20 mouse cellular contexts compared by ENCODE assay signal in the genomic region with DNA sequence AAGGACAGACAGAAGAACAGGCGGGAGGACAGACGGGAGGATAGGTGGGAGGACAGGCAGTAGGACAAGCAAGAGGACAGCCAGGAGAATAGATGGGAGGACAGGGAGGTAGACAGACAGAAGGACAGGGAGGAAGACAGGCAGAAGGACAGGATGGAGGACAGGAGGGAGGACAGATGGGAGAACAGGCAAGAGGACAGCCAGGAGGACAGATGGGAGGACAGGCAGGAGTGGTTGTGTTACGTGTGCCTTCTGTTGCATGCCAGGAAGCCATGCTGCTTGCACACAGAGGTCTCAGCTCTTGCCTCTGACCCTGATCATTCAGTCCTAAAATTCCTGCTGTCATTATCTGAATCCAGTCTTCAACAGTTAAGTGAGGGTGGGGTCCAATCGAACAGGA. TPM values are rescaled to one million over a fixed set of nuclear protein-coding genes. Genes with fewer than 3 reads are reported as not detected.
DNase-seq lines count a peak whose midpoint lies in the region; ATAC-seq lines count a peak whose summit lies in the region.
"Had no signal": no experiment of that assay in that cellular context is flagged by ENCODE, and none has a peak within 500 bp of the region (broad histone marks: within the 10 kb centered on the region; RNA-seq: fewer than 3 reads in every experiment).

No protein-coding gene starts in this region.

- H3K9me3 ChIP-seq in heart, embryonic 14.5 days (ENCODE audit: control insufficient read depth, low read length), result no peaks in the 10 kb centered on the region
- H3K9me3 ChIP-seq in heart, embryonic 11.5 days (replicated peaks; ENCODE audit: control insufficient read depth, low read length), result no peaks in the 10 kb centered on the region
- H3K9me3 ChIP-seq in megakaryocyte, embryonic 14.5 days, result 0 out of 2 replicates have a peak, but pooled peaks cover 3% of the 10 kb centered on the region
- no peaks in the 10 kb centered on the region for H3K9me3 ChIP-seq in liver, embryonic 15.5 days (replicated peaks)
- H3K9me3 ChIP-seq: forebrain, embryonic 12.5 days; hindbrain, embryonic 15.5 days; kidney, embryonic 15.5 days; limb, embryonic 12.5 days; midbrain, embryonic 12.5 days; neural tube, embryonic 12.5 days had no signal

- H3K4me1 ChIP-seq in heart, embryonic 14.5 days (ENCODE audit: control insufficient read depth in 2 of 2, insufficient read depth in 2 of 2, low read length in 2 of 2), result peaks cover 9 to 14% of the 10 kb centered on the region in 2 experiments
- H3K4me1 ChIP-seq in heart, embryonic 11.5 days (ENCODE audit: control insufficient read depth, insufficient read depth, low read length), result peaks cover 14% of the 10 kb centered on the region
- H3K4me1 ChIP-seq in megakaryocyte, embryonic 14.5 days, result peaks cover 57% of the 10 kb centered on the region
- peaks cover 25% of the 10 kb centered on the region for H3K4me1 ChIP-seq in liver, embryonic 15.5 days (replicated peaks)

- no peak overlapping the region for H3K4me3 ChIP-seq in heart, embryonic 14.5 days (ENCODE audit: control insufficient read depth in 1 of 2, insufficient read depth in 1 of 2, low read depth in 1 of 2, low read length in 2 of 2)
- no peak overlapping the region for H3K4me3 ChIP-seq in heart, embryonic 11.5 days (ENCODE audit: low read depth, low read length)
- H3K4me3 ChIP-seq in megakaryocyte, embryonic 14.5 days (replicated peaks), result peak overlapping the region; percentile 82
- H3K4me3 ChIP-seq in liver, embryonic 15.5 days (replicated peaks), result no peak overlapping the region
- H3K4me3 ChIP-seq: neural tube, embryonic 12.5 days had no signal

- DNase-seq in cerebellum, adult 8-10 months, result peak; percentile 31
- DNase-seq in urinary bladder, postnatal 14 days (ENCODE audit: low spot score), result no peak
- DNase-seq in yolk sac, embryonic 10.5 days (ENCODE audit: low spot score), result no peak
- DNase-seq: adrenal gland, adult 8-10 months; kidney, postnatal 4 days; lung, postnatal 36 days; thymus, postnatal 25 days had no signal

- 0 out of 2 replicates have a peak overlapping the region, but pooled peaks have one; percentile 90 for H3K9ac ChIP-seq in heart, embryonic 14.5 days (ENCODE audit: low read length)
- H3K9ac ChIP-seq in heart, embryonic 11.5 days (ENCODE audit: low read depth, low read length), result no peak overlapping the region
- H3K9ac ChIP-seq in liver, embryonic 15.5 days, result no peak overlapping the region
- H3K9ac ChIP-seq: forebrain, embryonic 12.5 days; midbrain, embryonic 12.5 days had no signal

- no peak overlapping the region for H3K4me2 ChIP-seq in heart, embryonic 14.5 days (ENCODE audit: low read length)
- no peak overlapping the region; the same call in 1 of the 2 replicates for H3K4me2 ChIP-seq in heart, embryonic 11.5 days
- peak overlapping the region; percentile 93; the same call in 1 of the 2 replicates for H3K4me2 ChIP-seq in liver, embryonic 15.5 days

- peaks cover 16% of the 10 kb centered on the region for H3K36me3 ChIP-seq in heart, embryonic 14.5 days (ENCODE audit: control insufficient read depth, insufficient read depth, low read length)
- H3K36me3 ChIP-seq in heart, embryonic 11.5 days (ENCODE audit: control insufficient read depth, insufficient read depth, low read length), result no peaks in the 10 kb centered on the region
- H3K36me3 ChIP-seq in megakaryocyte, embryonic 14.5 days (replicated peaks; ENCODE audit: low read length), result peaks cover 6% of the 10 kb centered on the region
- no peaks in the 10 kb centered on the region for H3K36me3 ChIP-seq in liver, embryonic 15.5 days (replicated peaks)
- H3K36me3 ChIP-seq: forebrain, embryonic 12.5 days; hindbrain, embryonic 15.5 days; midbrain, embryonic 12.5 days; neural tube, embryonic 12.5 days had no signal

- no peaks in the 10 kb centered on the region for H3K27me3 ChIP-seq in heart, embryonic 14.5 days (ENCODE audit: control insufficient read depth, insufficient read depth, low read length)
- no peaks in the 10 kb centered on the region for H3K27me3 ChIP-seq in heart, embryonic 11.5 days (ENCODE audit: control insufficient read depth, insufficient read depth, low read length)
- H3K27me3 ChIP-seq in megakaryocyte, embryonic 14.5 days (replicated peaks), result peaks cover 92% of the 10 kb centered on the region
- H3K27me3 ChIP-seq in liver, embryonic 15.5 days, result peaks cover 6% of the 10 kb centered on the region; the same call in 1 of the 2 replicates
- H3K27me3 ChIP-seq: hindbrain, embryonic 15.5 days; kidney, embryonic 15.5 days; midbrain, embryonic 12.5 days; neural tube, embryonic 12.5 days had no signal

- 76% methylated on average over 4 of the region's 4 CpGs for WGBS in heart, embryonic 14.5 days
- 77% methylated on average over 4 of the region's 4 CpGs for WGBS in heart, embryonic 11.5 days (ENCODE audit: insufficient replicate concordance)
- 68% methylated on average over 4 of the region's 4 CpGs for WGBS in liver, embryonic 15.5 days (ENCODE audit: insufficient replicate concordance)

- no peak overlapping the region for H3K27ac ChIP-seq in heart, embryonic 14.5 days (replicated peaks in 1 of 2; ENCODE audit: control insufficient read depth in 1 of 2, insufficient read depth in 1 of 2, low read depth in 2 of 2, low read length in 2 of 2)
- H3K27ac ChIP-seq in heart, embryonic 11.5 days (ENCODE audit: low read depth, low read length), result no peak overlapping the region
- H3K27ac ChIP-seq in liver, embryonic 15.5 days (replicated peaks), result no peak overlapping the region
- H3K27ac ChIP-seq: forebrain, embryonic 12.5 days; hindbrain, embryonic 15.5 days; kidney, embryonic 15.5 days; neural tube, embryonic 12.5 days had no signal

- no peak for ATAC-seq in heart, embryonic 14.5 days (ENCODE audit: insufficient number of reproducible peaks, insufficient read depth, low FRiP score, low read depth)
- ATAC-seq in heart, embryonic 11.5 days (replicated peaks; ENCODE audit: insufficient number of reproducible peaks, low FRiP score, low TSS enrichment), result no peak
- no peak for ATAC-seq in megakaryocyte, adult 5-6 weeks (ENCODE audit: poor library complexity, severe bottlenecking)
- no peak for ATAC-seq in liver, embryonic 15.5 days (ENCODE audit: insufficient read depth)
- ATAC-seq: intestine, postnatal 0 days had no signal

RNA-seq across cellular contexts. Expression of gene Sgsh, which starts 1.4 kb away (rescaled TPM):
- 6.9 and 7.4 TPM in 2 replicates for polyA plus RNA-seq in heart, embryonic 14.5 days (2014; fragmentation: Nextera tagmentation; extraction: Ambion mirVana)
- 6.1 and 6.5 TPM in 2 replicates for polyA plus RNA-seq in heart, embryonic 11.5 days (2014; fragmentation: Nextera tagmentation; extraction: Ambion mirVana)
- 3.4 TPM in 1 of 2 replicates, not detected in the other for polyA plus RNA-seq in megakaryocyte, embryonic 14.5 days (2012; ENCODE audit: insufficient read depth, low replicate concordance)
- total RNA-seq in megakaryocyte, adult 5-6 weeks (2015), result 12.9 and 15.0 TPM in 2 replicates
- 12.9 and 15.8 TPM in 2 replicates for total RNA-seq in megakaryocyte, adult 5-6 weeks (2017)
- 1.9 and 2.3 TPM in 2 replicates for polyA plus RNA-seq in liver, embryonic 15.5 days (2015; fragmentation: Nextera tagmentation; extraction: Ambion mirVana)

RNA-seq across cellular contexts. Expression of gene Slc26a11, which starts 1.4 kb away (rescaled TPM):
- 10.5 and 11.0 TPM in 2 replicates for polyA plus RNA-seq in heart, embryonic 14.5 days (2014; fragmentation: Nextera tagmentation; extraction: Ambion mirVana)
- polyA plus RNA-seq in heart, embryonic 11.5 days (2014; fragmentation: Nextera tagmentation; extraction: Ambion mirVana), result 9.4 and 10.2 TPM in 2 replicates
- polyA plus RNA-seq in megakaryocyte, embryonic 14.5 days (2012; ENCODE audit: insufficient read depth, low replicate concordance), result 1.5 and 2.0 TPM in 2 replicates
- 4.8 and 6.0 TPM in 2 replicates for total RNA-seq in megakaryocyte, adult 5-6 weeks (2015)
- total RNA-seq in megakaryocyte, adult 5-6 weeks (2017), result 1.2 and 3.4 TPM in 2 replicates
- 1.6 and 2.6 TPM in 2 replicates for polyA plus RNA-seq in liver, embryonic 15.5 days (2015; fragmentation: Nextera tagmentation; extraction: Ambion mirVana)

RNA-seq across cellular contexts. Expression of gene Rnf213, which starts 39.0 kb away (rescaled TPM):
- 12.0 and 12.4 TPM in 2 replicates for polyA plus RNA-seq in heart, embryonic 14.5 days (2014; fragmentation: Nextera tagmentation; extraction: Ambion mirVana)
- polyA plus RNA-seq in heart, embryonic 11.5 days (2014; fragmentation: Nextera tagmentation; extraction: Ambion mirVana), result 10.4 and 11.0 TPM in 2 replicates
- polyA plus RNA-seq in megakaryocyte, embryonic 14.5 days (2012; ENCODE audit: insufficient read depth, low replicate concordance), result 1.2 TPM in 1 of 2 replicates, not detected in the other
- 108 and 121 TPM in 2 replicates for total RNA-seq in megakaryocyte, adult 5-6 weeks (2015)
- total RNA-seq in megakaryocyte, adult 5-6 weeks (2017), result 70.7 and 84.8 TPM in 2 replicates
- 4.2 TPM in 2 replicates for polyA plus RNA-seq in liver, embryonic 15.5 days (2015; fragmentation: Nextera tagmentation; extraction: Ambion mirVana)

RNA-seq across cellular contexts. Expression of gene Card14, which starts 46.4 kb away (rescaled TPM):
- polyA plus RNA-seq in heart, embryonic 14.5 days (2014; fragmentation: Nextera tagmentation; extraction: Ambion mirVana), result 0.39 and 0.51 TPM in 2 replicates
- polyA plus RNA-seq in heart, embryonic 11.5 days (2014; fragmentation: Nextera tagmentation; extraction: Ambion mirVana), result 0.14 and 0.38 TPM in 2 replicates
- not detected in 2 replicates for polyA plus RNA-seq in megakaryocyte, embryonic 14.5 days (2012; ENCODE audit: insufficient read depth, low replicate concordance)
- not detected in 2 replicates for total RNA-seq in megakaryocyte, adult 5-6 weeks (2015)
- total RNA-seq in megakaryocyte, adult 5-6 weeks (2017), result 0.04 TPM in 1 of 2 replicates, not detected in the other
- 0.21 and 0.35 TPM in 2 replicates for polyA plus RNA-seq in liver, embryonic 15.5 days (2015; fragmentation: Nextera tagmentation; extraction: Ambion mirVana)
- total RNA-seq: granulocyte monocyte progenitor cell, adult 5-6 weeks had no signal

RNA-seq across cellular contexts. Expression of gene Eif4a3, which starts 54.1 kb away (rescaled TPM):
- polyA plus RNA-seq in heart, embryonic 14.5 days (2014; fragmentation: Nextera tagmentation; extraction: Ambion mirVana), result 263 and 280 TPM in 2 replicates
- polyA plus RNA-seq in heart, embryonic 11.5 days (2014; fragmentation: Nextera tagmentation; extraction: Ambion mirVana), result 313 and 316 TPM in 2 replicates
- 41.8 and 111 TPM in 2 replicates for polyA plus RNA-seq in megakaryocyte, embryonic 14.5 days (2012; ENCODE audit: insufficient read depth, low replicate concordance)
- total RNA-seq in megakaryocyte, adult 5-6 weeks (2015), result 181 and 188 TPM in 2 replicates
- total RNA-seq in megakaryocyte, adult 5-6 weeks (2017), result 147 TPM in 2 replicates
- 165 and 170 TPM in 2 replicates for polyA plus RNA-seq in liver, embryonic 15.5 days (2015; fragmentation: Nextera tagmentation; extraction: Ambion mirVana)
